Mouse (Mus musculus) ES-E14 (cell line): ENCODE results near the gene Gpr35.

ENCODE experiments used
- CHD2 ChIP-seq: IDR thresholded peaks from 2 replicates; pipeline ENCODE4 v1.6.1; 2014; ENCODE audit warnings: mild to moderate bottlenecking, low read depth, low read length, inconsistent platforms
- HCFC1 ChIP-seq: IDR thresholded peaks from 2 replicates; pipeline ENCODE4 v1.6.1; 2012; ENCODE audit warnings: low read length, inconsistent platforms, borderline replicate concordance; ENCODE audit not compliant: insufficient read depth
- MAFK ChIP-seq: IDR thresholded peaks from 2 replicates; pipeline ENCODE4 v1.6.1; 2014; ENCODE audit warnings: mild to moderate bottlenecking, low read depth, low read length, inconsistent platforms; ENCODE audit not compliant: insufficient read depth
- ZC3H11A ChIP-seq: IDR thresholded peaks from 2 replicates; pipeline ENCODE4 v1.6.1; 2012; ENCODE audit warnings: low read depth, mild to moderate bottlenecking, inconsistent platforms, low read length, borderline replicate concordance
- ZNF384 ChIP-seq: IDR thresholded peaks from 2 replicates; pipeline ENCODE4 v1.6.1; 2012; ENCODE audit warnings: low read depth, low read length, inconsistent platforms

DNA sequence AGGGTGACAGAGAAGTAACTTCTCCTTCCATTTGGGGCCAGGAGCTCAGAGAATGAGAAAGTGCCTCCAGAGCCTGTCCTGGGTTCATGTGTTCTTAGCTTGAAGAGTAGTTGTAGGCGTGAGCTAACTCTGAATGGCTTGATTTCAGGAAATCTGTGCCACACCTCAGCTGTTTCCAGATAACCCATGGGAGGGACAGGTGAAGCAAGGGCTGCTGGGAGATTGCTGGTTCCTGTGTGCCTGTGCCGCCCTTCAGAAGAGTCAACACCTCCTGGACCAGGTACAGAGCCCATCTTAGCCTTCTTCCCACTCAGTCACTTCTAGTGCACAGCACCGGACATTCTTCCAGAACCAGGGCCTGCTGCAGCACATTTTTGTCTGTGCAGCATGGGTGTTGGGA is 12.9 kb upstream of the Gpr35 start:
- no peak for TF ChIP-seq MAFK
- no peak for TF ChIP-seq ZNF384
- no peak for TF ChIP-seq CHD2
- TF ChIP-seq ZC3H11A: no peak
- TF ChIP-seq HCFC1: no peak
